Mouse (Mus musculus): ENCODE data around the gene Mum1. TPM values are rescaled to one million over a fixed set of nuclear protein-coding genes. Genes with fewer than 3 reads are reported as not detected.

Gene Mum1
- polyA plus RNA-seq, 1 experiment from 2014 or later: 26.1 TPM

GRCm38 (mm10) chr10:80292251-80293146, 66.3 kb downstream of the Mum1 start, which contains the start of gene Rps15:
TSS of gene Rps15 (plus strand) at chr10:80292453.
- Histone ChIP-seq H3K9me3 (replicated peaks) (no peaks in the 10 kb centered on the region), H3K27me3 (peaks cover 12% of the 10 kb centered on the region), H3K9ac (peak within 1 kb of the TSS; percentile 100), H3K4me1 (replicated peaks) (peaks cover 55% of the 10 kb centered on the region), H3K4me3 (replicated peaks) (peak within 1 kb of the TSS; percentile 95), H3K36me3 (peaks cover 41% of the 10 kb centered on the region), H3K27ac (peak within 1 kb of the TSS; percentile 94), H3K4me2 (peak within 1 kb of the TSS; percentile 93)
- under 1% methylated on average over 72 of the region's 72 CpGs for WGBS (ENCODE audit: insufficient replicate concordance)
- peak; percentile 91 for DNase-seq
- ATAC-seq (ENCODE audit: low read depth): peak; percentile 85

GRCm38 (mm10) chr10:80293325-80293724, 67.1 kb downstream of the Mum1 start:
- Histone ChIP-seq H3K36me3 (peaks cover 34% of the 10 kb centered on the region), H3K27ac (peak overlapping the region; percentile 94), H3K4me3 (replicated peaks) (peak overlapping the region; percentile 95), H3K9ac (peak overlapping the region; percentile 100), H3K4me2 (peak overlapping the region; percentile 93), H3K27me3 (peaks cover 20% of the 10 kb centered on the region), H3K9me3 (replicated peaks) (no peaks in the 10 kb centered on the region), H3K4me1 (replicated peaks) (peaks cover 56% of the 10 kb centered on the region)
- 11% methylated on average over 14 of the region's 14 CpGs for WGBS (ENCODE audit: insufficient replicate concordance)
- no peak for ATAC-seq (ENCODE audit: low read depth)
- DNase-seq: no peak

Small RNA genes within 50 kb of the gene (microRNA-seq; reads per million reads assigned to microRNA genes)
- 2.9 reads per million, percentile 3 among the genes with 10 or more reads in this experiment for gene Mir6911

Other genes starting within 250 kb of the Mum1 start
- gene Tmem259, start 242.1 kb upstream of the Mum1 start, polyA plus RNA-seq (2015; fragmentation: Nextera tagmentation; extraction: Ambion mirVana): 8.2 TPM in 2 replicates
- gene Cnn2, start 237.8 kb upstream of the Mum1 start, polyA plus RNA-seq (2015; fragmentation: Nextera tagmentation; extraction: Ambion mirVana): 45.8 and 49.6 TPM in 2 replicates
- gene Abca7, start 229.9 kb upstream of the Mum1 start, polyA plus RNA-seq (2015; fragmentation: Nextera tagmentation; extraction: Ambion mirVana): 6.3 and 7.4 TPM in 2 replicates
- gene Arhgap45, start 209.8 kb upstream of the Mum1 start, polyA plus RNA-seq (2015; fragmentation: Nextera tagmentation; extraction: Ambion mirVana): 14.3 and 14.9 TPM in 2 replicates
- gene Polr2e, start 186.6 kb upstream of the Mum1 start, polyA plus RNA-seq (2015; fragmentation: Nextera tagmentation; extraction: Ambion mirVana): 120 and 122 TPM in 2 replicates
- gene Gpx4, start 179.3 kb upstream of the Mum1 start, polyA plus RNA-seq (2015; fragmentation: Nextera tagmentation; extraction: Ambion mirVana): 677 TPM in 2 replicates
- 9.2 and 9.9 TPM in 2 replicates for gene Sbno2, start 120.9 kb upstream of the Mum1 start, polyA plus RNA-seq (2015; fragmentation: Nextera tagmentation; extraction: Ambion mirVana)
- 16.2 and 18.3 TPM in 2 replicates for gene Stk11, start 110.6 kb upstream of the Mum1 start, polyA plus RNA-seq (2015; fragmentation: Nextera tagmentation; extraction: Ambion mirVana)
- 358 and 362 TPM in 2 replicates for gene Atp5d, start 87.8 kb upstream of the Mum1 start, polyA plus RNA-seq (2015; fragmentation: Nextera tagmentation; extraction: Ambion mirVana)
- gene Cbarp, start 85.6 kb upstream of the Mum1 start, polyA plus RNA-seq (2015; fragmentation: Nextera tagmentation; extraction: Ambion mirVana): 0.54 and 0.69 TPM in 2 replicates
- gene Midn, start 78.2 kb upstream of the Mum1 start, polyA plus RNA-seq (2015; fragmentation: Nextera tagmentation; extraction: Ambion mirVana): 3.0 and 3.3 TPM in 2 replicates
- gene Cirbp, start 60.4 kb upstream of the Mum1 start, polyA plus RNA-seq (2015; fragmentation: Nextera tagmentation; extraction: Ambion mirVana): 19.5 and 21.9 TPM in 2 replicates
- 14.8 and 15.1 TPM in 2 replicates for gene 1600002K03Rik, start 53.5 kb upstream of the Mum1 start, polyA plus RNA-seq (2015; fragmentation: Nextera tagmentation; extraction: Ambion mirVana)
- 0.98 and 1.1 TPM in 2 replicates for gene Efna2, start 47.0 kb upstream of the Mum1 start, polyA plus RNA-seq (2015; fragmentation: Nextera tagmentation; extraction: Ambion mirVana)
- 241 and 294 TPM in 2 replicates for gene Ndufs7, start 22.7 kb downstream of the Mum1 start, polyA plus RNA-seq (2015; fragmentation: Nextera tagmentation; extraction: Ambion mirVana)
- 53.5 and 57.2 TPM in 2 replicates for gene Gamt, start 34.6 kb downstream of the Mum1 start, polyA plus RNA-seq (2015; fragmentation: Nextera tagmentation; extraction: Ambion mirVana)
- gene Dazap1, start 35.1 kb downstream of the Mum1 start, polyA plus RNA-seq (2015; fragmentation: Nextera tagmentation; extraction: Ambion mirVana): 33.5 and 34.7 TPM in 2 replicates
- gene Rps15, start 66.0 kb downstream of the Mum1 start, polyA plus RNA-seq (2015; fragmentation: Nextera tagmentation; extraction: Ambion mirVana): 792 and 836 TPM in 2 replicates
- 0.13 and 0.24 TPM in 2 replicates for gene Apc2, start 69.5 kb downstream of the Mum1 start, polyA plus RNA-seq (2015; fragmentation: Nextera tagmentation; extraction: Ambion mirVana)
- gene 2310011J03Rik, start 94.1 kb downstream of the Mum1 start, polyA plus RNA-seq (2015; fragmentation: Nextera tagmentation; extraction: Ambion mirVana): 42.3 and 43.7 TPM in 2 replicates
- gene Pcsk4, start 103.1 kb downstream of the Mum1 start, polyA plus RNA-seq (2015; fragmentation: Nextera tagmentation; extraction: Ambion mirVana): 5.3 TPM in 2 replicates
- 50.9 and 65.0 TPM in 2 replicates for gene Reep6, start 103.5 kb downstream of the Mum1 start, polyA plus RNA-seq (2015; fragmentation: Nextera tagmentation; extraction: Ambion mirVana)
- 1.8 and 2.5 TPM in 2 replicates for gene Adamtsl5, start 122.0 kb downstream of the Mum1 start, polyA plus RNA-seq (2015; fragmentation: Nextera tagmentation; extraction: Ambion mirVana)
- 0.12 TPM in 1 of 2 replicates, not detected in the other for gene Plk5, start 130.0 kb downstream of the Mum1 start, polyA plus RNA-seq (2015; fragmentation: Nextera tagmentation; extraction: Ambion mirVana)
- gene Mex3d, start 161.2 kb downstream of the Mum1 start, polyA plus RNA-seq (2015; fragmentation: Nextera tagmentation; extraction: Ambion mirVana): 1.0 and 1.1 TPM in 2 replicates
- gene Mbd3, start 173.1 kb downstream of the Mum1 start, polyA plus RNA-seq (2015; fragmentation: Nextera tagmentation; extraction: Ambion mirVana): 81.2 and 87.4 TPM in 2 replicates
- 474 and 603 TPM in 2 replicates for gene Uqcr11, start 180.4 kb downstream of the Mum1 start, polyA plus RNA-seq (2015; fragmentation: Nextera tagmentation; extraction: Ambion mirVana)
- 55.2 and 56.2 TPM in 2 replicates for gene Tcf3, start 207.2 kb downstream of the Mum1 start, polyA plus RNA-seq (2015; fragmentation: Nextera tagmentation; extraction: Ambion mirVana)